Mouse (Mus musculus): ENCODE results near the gene Tbc1d13. TPM values are rescaled to one million over a fixed set of nuclear protein-coding genes. Genes with fewer than 3 reads are reported as not detected.
A peak's percentile ranks its signal among the peaks of the same experiment; 100 is the strongest.
"Not testable (repeated sequence)": the region's sequence is repeated elsewhere in the genome, so short reads cannot be mapped to it uniquely, and the experiment has no call there.

The Tbc1d13 gene
- total RNA-seq, 2 experiments from 2014 or later = 72.6 to 73.5 TPM

GRCm38 (mm10) chr2:30177700-30178675 lies 44.4 kb downstream of the Tbc1d13 start, which contains the start of gene Spout1:
Spout1 (minus strand) TSS chr2:30178459.
- peak; percentile 94 to 97 for DNase-seq (ENCODE audit: low spot score in 2 of 2)

GRCm38 (mm10) chr2:30178711-30179110 lies 45.2 kb downstream of the Tbc1d13 start:
- DNase-seq (ENCODE audit: low spot score in 2 of 2) = not testable (repeated sequence)

GRCm38 (mm10) chr2:30182424-30182823 lies 48.9 kb downstream of the Tbc1d13 start:
- no peak for DNase-seq (ENCODE audit: low spot score in 2 of 2)

DNA sequence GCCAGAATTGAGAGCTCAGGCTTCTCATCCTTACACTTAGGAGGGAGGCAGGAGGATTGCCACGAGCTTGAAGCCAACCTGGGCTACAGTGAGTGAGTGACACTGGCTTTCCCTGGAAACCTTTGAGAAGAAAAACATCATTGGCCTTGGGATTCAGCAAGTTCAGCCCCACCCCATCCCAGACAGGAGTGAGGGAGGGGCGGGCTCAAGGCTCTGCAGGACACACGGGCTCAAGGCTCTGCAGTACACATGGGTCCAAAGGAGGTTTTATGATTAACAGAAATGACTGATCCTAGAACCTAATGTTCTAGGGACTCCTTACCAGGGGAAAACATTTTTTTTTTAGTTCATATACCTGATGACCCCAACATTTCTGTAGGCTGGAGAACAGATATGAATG lies 50.2 kb downstream of the Tbc1d13 start:
- no peak for DNase-seq (ENCODE audit: low spot score in 2 of 2)

GRCm38 (mm10) chr2:30185276-30185675 lies 51.7 kb downstream of the Tbc1d13 start:
- no peak for DNase-seq (ENCODE audit: low spot score in 2 of 2)

- no peak for DNase-seq (ENCODE audit: low spot score in 2 of 2)
These were observed 52.1 kb downstream of the Tbc1d13 start for GRCm38 (mm10) chr2:30185681-30186080.

- DNase-seq (ENCODE audit: low spot score in 2 of 2) = no peak
These were observed 58.4 kb downstream of the Tbc1d13 start for GRCm38 (mm10) chr2:30191790-30192580.

DNA sequence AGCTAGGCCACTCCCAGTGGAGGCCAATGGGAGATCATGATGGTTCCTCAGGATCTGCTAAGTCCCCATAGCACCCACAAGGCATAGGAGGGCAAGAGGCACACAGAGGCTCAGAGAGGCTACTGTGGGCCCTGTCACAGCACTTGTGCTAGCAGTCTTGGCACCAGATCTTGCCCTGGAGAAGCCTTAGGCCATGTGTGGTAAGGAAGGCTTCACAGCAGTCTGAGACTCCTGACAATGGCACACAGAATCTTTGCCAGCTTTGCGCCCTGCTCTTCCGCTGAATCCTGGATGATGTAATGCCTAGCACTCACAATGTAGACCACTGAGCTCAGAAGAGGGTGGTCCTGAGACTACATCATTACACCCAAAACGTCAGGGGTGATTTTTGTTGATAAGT lies 61.1 kb downstream of the Tbc1d13 start:
- DNase-seq (ENCODE audit: low spot score in 2 of 2) = no peak

GRCm38 (mm10) chr2:30198021-30198420 lies 64.5 kb downstream of the Tbc1d13 start:
- DNase-seq (ENCODE audit: low spot score in 2 of 2) = no peak

DNA sequence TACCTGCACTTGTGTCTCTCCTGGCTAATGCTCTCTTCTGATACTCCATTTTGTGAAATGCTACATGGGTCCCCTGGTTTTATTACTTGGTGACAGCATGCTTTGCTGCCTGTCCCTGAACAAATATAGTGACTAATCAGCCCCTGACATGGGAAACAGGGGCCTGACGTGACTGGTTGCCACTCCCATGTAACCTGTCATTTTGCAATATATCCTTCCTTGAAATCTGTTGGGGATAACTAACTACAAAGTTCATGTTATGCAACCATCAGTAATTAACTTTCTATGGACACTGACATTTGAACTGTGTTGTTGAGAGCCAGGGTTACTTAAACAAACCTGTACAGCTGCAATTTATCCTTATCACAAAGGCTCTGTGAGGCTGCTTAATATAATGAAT lies 66.4 kb downstream of the Tbc1d13 start:
- no peak for DNase-seq (ENCODE audit: low spot score in 2 of 2)

GRCm38 (mm10) chr2:30200388-30200925 lies 66.9 kb downstream of the Tbc1d13 start:
- no peak for DNase-seq (ENCODE audit: low spot score in 2 of 2)

Other genes with a start within 250 kb of the Tbc1d13 start
- 100 to 1,000 TPM; 105 to 119 TPM for gene Odf2, start 244.5 kb upstream of the Tbc1d13 start, total RNA-seq (2021)
- 10 to 100 TPM; 43.4 to 45.0 TPM for gene Gle1, start 198.3 kb upstream of the Tbc1d13 start, total RNA-seq (2021)
- gene Sptan1, start 168.2 kb upstream of the Tbc1d13 start, total RNA-seq (2021) = 1,000 to 10,000 TPM in 1 of 2 experiments, 100 to 1,000 TPM in 1; 939 to 1,018 TPM
- 10 to 100 TPM; 42.2 to 46.3 TPM for gene Wdr34, start 84.9 kb upstream of the Tbc1d13 start, total RNA-seq (2021)
- gene Set, start 76.4 kb upstream of the Tbc1d13 start, total RNA-seq (2021) = 100 to 1,000 TPM; 231 to 233 TPM
- gene Pkn3, start 56.1 kb upstream of the Tbc1d13 start, total RNA-seq (2021) = 1 to 10 TPM; 1.8 to 2.2 TPM
- 10 to 100 TPM; 19.6 to 19.7 TPM for gene Zdhhc12, start 40.1 kb upstream of the Tbc1d13 start, total RNA-seq (2021)
- 100 to 1,000 TPM; 121 to 126 TPM for gene Zer1, start 9.2 kb upstream of the Tbc1d13 start, total RNA-seq (2021)
- 10 to 100 TPM; 23.4 to 24.6 TPM for gene Endog, start 37.7 kb downstream of the Tbc1d13 start, total RNA-seq (2021)
- 10 to 100 TPM; 31.2 to 35.3 TPM for gene Spout1, start 44.7 kb downstream of the Tbc1d13 start, total RNA-seq (2021)
- gene Kyat1, start 72.1 kb downstream of the Tbc1d13 start, total RNA-seq (2021) = 10 to 100 TPM; 16.4 to 17.6 TPM
- 10 to 100 TPM; 54.0 to 55.9 TPM for gene Lrrc8a, start 104.0 kb downstream of the Tbc1d13 start, total RNA-seq (2021)
- gene Gm28035, start 106.8 kb downstream of the Tbc1d13 start, total RNA-seq (2021) = 1 to 10 TPM; 5.8 to 7.2 TPM
- 10 to 100 TPM; 16.9 to 19.2 TPM for gene Phyhd1, start 132.5 kb downstream of the Tbc1d13 start, total RNA-seq (2021)
- not detected for gene Gm28038, start 147.3 kb downstream of the Tbc1d13 start, total RNA-seq (2021)
- gene Dolk, start 152.6 kb downstream of the Tbc1d13 start, total RNA-seq (2021) = 10 to 100 TPM; 23.8 to 24.4 TPM
- 10 to 100 TPM; 24.6 to 30.1 TPM for gene Nup188, start 152.7 kb downstream of the Tbc1d13 start, total RNA-seq (2021)
- 100 to 1,000 TPM; 209 to 233 TPM for gene Sh3glb2, start 225.6 kb downstream of the Tbc1d13 start, total RNA-seq (2021)
- gene Miga2, start 230.5 kb downstream of the Tbc1d13 start, total RNA-seq (2021) = 100 to 1,000 TPM; 101 to 112 TPM

All from layer of hippocampus, postnatal 10 days (tissue).